Mouse (Mus musculus) cerebellum, adult 11 months (tissue): ENCODE results near the gene Fermt1.

Experiments
- DNase-seq: peaks from one replicate; pipeline ENCODE4 v3.0.0; 2022

The Fermt1 gene

GRCm38 (mm10) chr2:132945326-132946207 lies at the start of gene Fermt1:
TSS of gene Fermt1 (minus strand) at chr2:132945906.
- no peak for DNase-seq

- peak; percentile 22 for DNase-seq
Measured at GRCm38 (mm10) chr2:132992659-132993531, 47.2 kb upstream of the Fermt1 start.

GRCm38 (mm10) chr2:132989778-132990564 lies 44.3 kb upstream of the Fermt1 start:
- DNase-seq: no peak

- DNase-seq: no peak
Measured at GRCm38 (mm10) chr2:132973346-132973745, 27.6 kb upstream of the Fermt1 start.

- no peak for DNase-seq
Measured at GRCm38 (mm10) chr2:132970772-132971173, 25.1 kb upstream of the Fermt1 start.

- DNase-seq: no peak
Measured at GRCm38 (mm10) chr2:132957786-132958185, 12.1 kb upstream of the Fermt1 start.

GRCm38 (mm10) chr2:132952197-132952596 lies 6.5 kb upstream of the Fermt1 start:
- no peak for DNase-seq

- DNase-seq: no peak
Measured at GRCm38 (mm10) chr2:132948174-132948573, 2.5 kb upstream of the Fermt1 start.

GRCm38 (mm10) chr2:132946976-132947375 lies 1.3 kb upstream of the Fermt1 start:
- no peak for DNase-seq

- DNase-seq: no peak
Measured at GRCm38 (mm10) chr2:132944711-132945325, 888 bp downstream of the Fermt1 start.

- no peak for DNase-seq
Measured at GRCm38 (mm10) chr2:132943997-132944396, 1.7 kb downstream of the Fermt1 start.

GRCm38 (mm10) chr2:132943596-132943995 lies 2.1 kb downstream of the Fermt1 start:
- no peak for DNase-seq

- DNase-seq: no peak
Measured at GRCm38 (mm10) chr2:132939056-132939455, 6.7 kb downstream of the Fermt1 start.

GRCm38 (mm10) chr2:132936176-132936575 lies 9.5 kb downstream of the Fermt1 start:
- DNase-seq: no peak

- DNase-seq: no peak
Measured at GRCm38 (mm10) chr2:132934711-132935110, 11.0 kb downstream of the Fermt1 start.

GRCm38 (mm10) chr2:132934142-132934541 lies 11.6 kb downstream of the Fermt1 start:
- no peak for DNase-seq

GRCm38 (mm10) chr2:132928999-132929398 lies 16.7 kb downstream of the Fermt1 start:
- no peak for DNase-seq

GRCm38 (mm10) chr2:132927871-132928270 lies 17.8 kb downstream of the Fermt1 start:
- DNase-seq: no peak

GRCm38 (mm10) chr2:132927298-132927697 lies 18.4 kb downstream of the Fermt1 start:
- no peak for DNase-seq

GRCm38 (mm10) chr2:132923290-132924085 lies 22.2 kb downstream of the Fermt1 start:
- no peak for DNase-seq

GRCm38 (mm10) chr2:132922076-132922873 lies 23.4 kb downstream of the Fermt1 start:
- no peak for DNase-seq
